Mouse (Mus musculus): ENCODE data around the gene Prkcz.

The Prkcz gene

DNA sequence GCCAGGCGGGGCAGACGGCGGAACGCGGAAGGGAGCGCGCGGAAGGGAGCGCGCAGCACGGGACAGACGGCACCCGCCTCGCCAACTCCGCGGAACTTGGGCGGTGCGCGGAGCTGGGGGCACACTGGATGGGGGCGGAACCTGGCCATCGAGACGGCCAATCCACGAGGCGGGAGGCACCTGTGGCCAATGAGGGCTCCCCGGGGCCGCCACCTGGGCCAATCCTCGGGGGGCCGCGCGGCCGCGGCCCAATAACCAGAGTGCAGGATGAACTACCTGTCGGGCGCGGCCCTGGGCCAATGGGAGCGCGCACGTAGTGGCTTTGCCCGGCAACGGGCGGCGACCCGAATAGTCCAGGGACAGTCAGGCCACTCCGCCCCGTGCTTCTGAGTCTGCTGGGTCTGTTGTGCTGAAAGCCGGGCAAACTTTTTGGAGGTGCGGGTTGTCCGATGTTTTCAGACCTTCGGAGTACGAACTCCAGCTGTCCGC lies at the start of gene Prkcz:
Gene Prkcz, minus strand, starts transcription at position 59 of the 489 bp plus-strand sequence.
- DNase-seq (ENCODE audit: low spot score in 2 of 2), result peak in 1 of 2 experiments; percentile 37

DNA sequence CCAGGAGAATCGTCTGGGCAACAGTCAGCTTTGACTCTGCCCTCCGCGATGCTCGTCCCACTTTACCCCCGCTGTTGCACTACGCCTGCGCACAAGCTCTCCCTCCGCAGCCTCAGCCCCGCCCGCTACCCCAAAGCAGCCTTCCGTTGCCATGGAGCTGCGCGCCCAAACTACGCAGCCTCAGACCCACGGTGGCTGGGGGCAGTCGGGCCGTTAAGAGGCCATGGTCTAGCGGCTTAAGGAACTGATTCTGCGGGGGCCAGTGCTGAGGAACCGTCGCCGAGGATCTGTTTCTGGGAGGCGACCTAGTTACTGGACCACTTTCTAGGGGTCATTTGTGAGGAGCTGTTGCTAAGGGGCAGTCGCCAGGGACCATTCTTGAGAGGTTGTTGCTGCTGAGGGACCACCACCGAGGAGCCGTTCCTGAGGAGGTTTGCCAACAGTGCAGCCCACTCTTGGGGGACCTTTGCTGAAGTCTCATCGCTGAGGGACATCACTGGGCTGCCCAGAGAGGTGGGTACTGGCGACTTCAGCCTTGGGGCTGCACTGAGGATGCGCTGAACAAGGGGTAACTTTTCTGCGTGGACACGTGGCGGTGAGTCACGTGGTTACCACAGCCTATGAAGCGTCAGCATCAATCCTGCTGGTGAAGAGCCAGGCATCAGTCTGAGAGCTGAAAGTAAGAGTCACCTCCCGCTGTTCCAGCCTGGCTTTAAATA lies 48.1 kb upstream of the Prkcz start, which contains the start of gene Cfap74:
Gene Cfap74, plus strand, starts transcription at position 133 of the 719 bp plus-strand sequence.
- DNase-seq (ENCODE audit: low spot score in 2 of 2), result peak; percentile 65 to 83

DNA sequence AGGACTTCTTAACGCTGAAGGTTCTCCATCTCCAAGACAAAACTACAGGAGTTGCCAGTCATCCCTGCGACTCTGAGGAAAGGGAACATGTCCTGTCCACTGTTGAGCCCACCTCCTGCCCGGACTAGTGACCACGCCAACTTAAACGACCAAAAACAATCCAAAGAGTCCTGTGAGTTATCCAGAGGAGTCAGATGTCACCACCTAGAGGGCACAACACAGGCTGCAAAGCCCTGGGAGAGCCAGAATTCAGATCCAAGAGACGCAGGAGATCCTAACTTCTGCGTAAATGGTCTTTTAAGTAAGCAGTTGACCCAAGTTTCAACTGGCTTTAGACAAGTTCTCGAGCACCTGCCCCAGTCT lies 47.5 kb upstream of the Prkcz start:
- DNase-seq (ENCODE audit: low spot score in 2 of 2), result no peak

DNA sequence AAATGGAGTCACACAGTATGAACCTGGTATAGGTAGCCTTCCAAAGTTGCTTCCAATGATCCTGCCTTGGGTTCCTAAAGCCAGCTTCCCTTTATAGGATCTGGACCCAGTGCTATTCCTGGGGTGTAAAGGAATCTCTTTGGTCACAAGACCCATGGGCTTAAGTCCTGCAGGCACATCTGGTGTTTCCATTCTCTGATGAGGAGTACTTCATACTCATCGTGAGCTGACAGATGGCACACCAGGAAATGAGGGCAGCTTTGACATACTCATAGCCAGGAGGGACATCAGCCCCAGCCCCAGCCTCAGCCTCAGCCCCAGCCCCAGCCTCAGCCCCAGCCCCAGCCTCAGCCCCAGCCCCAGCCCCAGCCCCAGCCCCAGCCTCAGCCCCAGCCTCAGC lies 41.3 kb upstream of the Prkcz start:
- no peak for DNase-seq (ENCODE audit: low spot score in 2 of 2)

DNA sequence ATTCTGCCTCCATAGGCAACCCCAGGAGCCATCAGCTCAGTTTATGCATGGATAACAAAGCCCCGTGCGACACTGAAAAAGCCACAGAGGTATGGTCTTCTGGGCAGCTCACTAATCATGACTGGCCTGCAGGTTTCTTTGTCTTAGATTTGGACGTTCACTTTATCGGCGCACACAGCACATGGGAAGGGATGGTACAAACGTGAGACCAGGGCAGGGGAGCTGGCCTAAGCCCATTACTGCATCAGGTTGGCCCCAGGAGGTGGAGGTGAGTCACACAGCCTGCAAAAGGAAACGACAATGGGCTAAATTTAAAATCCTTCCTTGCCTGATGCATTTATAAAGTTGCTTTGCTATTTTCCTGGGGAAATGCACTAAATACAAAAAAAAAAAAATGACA lies 40.0 kb upstream of the Prkcz start:
- DNase-seq (ENCODE audit: low spot score in 2 of 2), result no peak

DNA sequence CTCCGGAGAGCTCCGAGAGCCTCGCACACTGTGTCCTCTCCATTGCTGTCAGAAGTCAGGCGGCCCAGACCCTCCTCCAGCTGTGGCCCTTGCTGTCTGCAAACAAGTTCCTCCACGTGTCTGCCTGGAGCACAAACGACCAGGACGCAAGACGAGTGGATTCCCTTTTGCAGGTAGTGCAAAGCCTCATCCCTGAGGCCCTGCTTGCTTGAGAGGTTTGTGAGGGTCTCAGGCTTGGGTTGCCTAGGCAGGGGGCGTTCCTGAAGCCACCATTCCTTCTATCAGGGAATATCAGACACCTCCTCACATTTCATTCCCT lies 37.0 kb upstream of the Prkcz start:
- DNase-seq (ENCODE audit: low spot score in 2 of 2), result no peak

DNA sequence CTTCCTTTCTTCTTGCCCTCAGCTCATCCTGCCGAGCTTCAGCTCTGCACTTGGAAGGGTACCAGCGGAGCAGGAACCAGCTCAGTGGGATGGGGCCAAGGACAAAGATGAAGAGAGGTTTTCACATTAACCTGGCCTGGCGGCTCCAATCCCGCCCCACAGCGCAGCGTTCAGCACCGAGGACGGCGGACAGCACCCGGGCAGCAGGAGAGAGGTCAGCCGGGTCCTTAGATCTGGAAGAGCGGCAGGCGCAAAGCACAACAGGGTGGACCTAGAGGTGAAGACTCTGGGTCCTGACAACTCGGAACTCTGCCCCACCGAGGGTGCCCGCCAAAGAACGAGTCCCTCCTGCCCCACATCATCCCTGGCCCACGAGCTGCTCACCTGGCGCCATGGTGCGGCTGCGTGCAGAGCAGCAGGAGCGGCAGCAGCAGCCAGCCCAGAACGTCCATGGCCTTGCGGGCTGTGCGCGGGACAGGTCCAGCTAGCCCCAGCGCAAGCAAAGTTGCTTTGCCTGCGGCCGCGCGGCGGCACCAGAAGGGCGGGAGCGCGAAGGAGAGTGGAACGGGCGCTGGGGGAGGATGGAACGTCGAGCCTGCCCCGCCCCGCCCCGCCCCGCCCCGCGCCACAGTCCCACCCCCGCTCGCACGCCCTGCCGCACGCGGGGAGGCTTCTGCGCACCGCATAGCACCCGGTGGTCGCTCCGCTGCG lies 36.5 kb upstream of the Prkcz start, which contains the start of gene Gabrd:
Gene Gabrd, minus strand, starts transcription at position 602 of the 711 bp plus-strand sequence.
- DNase-seq (ENCODE audit: low spot score in 2 of 2), result peak in 1 of 2 experiments; percentile 23

DNA sequence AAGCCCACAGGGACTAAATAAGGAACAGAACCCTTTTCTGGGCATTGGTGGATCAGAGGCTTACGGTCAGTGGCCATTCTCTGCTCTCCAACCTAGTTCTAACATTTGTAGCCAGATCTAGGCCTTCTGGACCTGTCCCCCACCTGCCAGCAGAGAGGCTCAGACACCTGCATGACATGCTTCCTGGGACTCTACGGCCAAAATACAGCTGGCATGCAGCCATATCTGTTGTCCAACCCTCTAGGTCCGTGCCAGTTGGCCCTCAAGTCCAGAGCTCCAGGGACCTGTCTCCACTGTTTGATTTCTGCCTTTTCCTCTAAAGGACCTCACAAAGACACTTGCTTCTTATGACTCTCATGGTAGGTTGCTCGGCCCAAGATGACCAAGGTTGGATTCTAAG lies 35.6 kb upstream of the Prkcz start:
- DNase-seq (ENCODE audit: low spot score in 2 of 2), result no peak

DNA sequence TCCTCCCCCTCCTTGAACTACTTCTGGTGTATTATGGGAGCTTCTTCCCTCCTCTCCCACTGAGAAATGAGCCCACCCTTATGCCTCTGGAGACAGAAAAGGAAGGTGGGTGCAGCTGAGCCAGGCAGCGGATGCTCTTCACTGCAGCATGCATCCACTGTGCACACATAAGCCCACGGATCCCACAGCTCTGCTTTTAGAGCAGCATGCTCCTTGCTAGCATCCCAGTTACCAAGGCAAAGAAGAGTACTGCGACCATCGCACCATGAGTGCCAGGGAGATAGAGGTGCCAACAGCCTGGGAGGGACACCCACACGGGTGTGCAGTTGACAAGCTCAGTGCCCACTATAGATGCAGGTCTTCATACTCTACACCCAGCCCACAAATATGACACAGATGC lies 34.3 kb upstream of the Prkcz start:
- DNase-seq (ENCODE audit: low spot score in 2 of 2), result peak in 1 of 2 experiments; percentile 62

DNA sequence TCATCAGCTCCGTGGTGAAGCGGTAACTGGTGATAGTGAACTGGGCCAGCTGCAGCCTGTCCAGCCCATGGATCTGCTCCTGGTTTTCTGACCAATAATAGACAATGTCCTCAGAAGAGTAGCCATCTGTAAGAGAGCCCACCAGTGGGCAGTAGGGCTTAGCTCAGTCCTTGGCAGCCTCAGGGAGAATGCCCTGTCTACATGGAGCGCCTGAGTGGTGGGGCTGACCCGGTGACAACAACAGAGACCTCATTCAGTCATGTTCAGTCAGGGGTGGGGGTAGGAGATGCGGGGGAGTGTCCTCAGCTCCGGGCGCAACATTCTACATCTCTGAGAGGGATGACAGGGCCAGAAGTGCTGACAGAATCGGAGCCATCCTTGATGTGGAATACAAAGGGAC lies 26.0 kb upstream of the Prkcz start:
- no peak for DNase-seq (ENCODE audit: low spot score in 2 of 2)

DNA sequence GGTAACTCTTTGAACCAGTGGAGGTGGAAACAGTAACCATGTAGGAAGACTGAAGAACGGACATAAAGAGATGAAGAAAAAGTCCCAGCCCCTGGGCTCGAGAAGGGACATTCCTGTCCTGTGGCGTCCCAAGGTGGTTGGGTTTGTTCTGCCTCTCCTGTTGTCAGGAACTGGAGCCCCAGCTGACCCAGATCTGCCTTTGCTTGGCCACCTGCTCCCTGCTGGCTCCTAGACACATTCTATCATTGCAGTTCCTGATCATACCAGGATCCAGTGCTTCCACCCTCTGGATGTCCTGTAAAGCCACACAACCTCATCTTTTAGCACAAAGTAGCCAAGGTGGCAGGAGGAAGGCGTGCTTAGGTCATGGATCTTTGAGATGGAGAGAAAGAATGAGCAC lies 22.2 kb upstream of the Prkcz start:
- DNase-seq (ENCODE audit: low spot score in 2 of 2), result no peak

DNA sequence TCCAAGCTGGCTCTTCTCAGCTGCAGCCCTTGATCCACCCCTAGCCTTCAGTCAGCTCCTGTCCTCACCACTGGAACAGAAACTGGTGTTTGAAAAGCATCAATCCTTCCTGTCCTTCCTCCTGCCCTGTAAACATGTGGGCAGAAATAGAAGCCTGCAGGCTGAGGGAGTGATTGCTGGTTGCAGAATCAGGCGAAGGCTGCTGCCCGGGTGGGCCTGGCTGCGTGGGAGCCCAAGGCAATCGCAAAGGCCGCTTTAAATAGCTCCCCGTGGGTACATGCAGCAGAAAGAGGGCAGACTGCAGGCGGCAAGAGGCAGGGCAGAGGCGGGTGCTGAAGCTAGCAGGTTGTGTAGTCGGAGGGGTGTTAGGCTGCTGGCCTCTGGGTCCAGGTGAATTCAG lies 21.6 kb upstream of the Prkcz start:
- DNase-seq (ENCODE audit: low spot score in 2 of 2), result no peak

DNA sequence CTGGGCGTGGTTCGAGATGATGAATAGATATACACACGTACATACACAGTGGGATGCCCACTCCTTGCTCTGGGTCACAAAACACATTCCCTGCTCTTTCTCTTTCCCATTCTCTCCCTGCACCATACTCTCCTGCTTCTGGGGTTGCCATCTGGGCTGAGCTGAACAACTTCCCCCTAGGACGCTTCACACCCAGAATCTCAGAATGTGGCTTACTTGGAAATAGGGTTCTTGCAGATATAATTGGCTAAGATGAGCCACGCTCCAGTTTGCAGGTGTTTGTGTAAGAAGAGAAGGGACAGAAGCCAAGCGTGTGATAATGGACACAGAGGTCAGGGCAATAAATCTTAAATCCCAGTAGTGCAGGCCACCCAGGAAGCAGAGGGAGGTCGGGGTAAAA lies 20.8 kb upstream of the Prkcz start:
- DNase-seq (ENCODE audit: low spot score in 2 of 2), result no peak

DNA sequence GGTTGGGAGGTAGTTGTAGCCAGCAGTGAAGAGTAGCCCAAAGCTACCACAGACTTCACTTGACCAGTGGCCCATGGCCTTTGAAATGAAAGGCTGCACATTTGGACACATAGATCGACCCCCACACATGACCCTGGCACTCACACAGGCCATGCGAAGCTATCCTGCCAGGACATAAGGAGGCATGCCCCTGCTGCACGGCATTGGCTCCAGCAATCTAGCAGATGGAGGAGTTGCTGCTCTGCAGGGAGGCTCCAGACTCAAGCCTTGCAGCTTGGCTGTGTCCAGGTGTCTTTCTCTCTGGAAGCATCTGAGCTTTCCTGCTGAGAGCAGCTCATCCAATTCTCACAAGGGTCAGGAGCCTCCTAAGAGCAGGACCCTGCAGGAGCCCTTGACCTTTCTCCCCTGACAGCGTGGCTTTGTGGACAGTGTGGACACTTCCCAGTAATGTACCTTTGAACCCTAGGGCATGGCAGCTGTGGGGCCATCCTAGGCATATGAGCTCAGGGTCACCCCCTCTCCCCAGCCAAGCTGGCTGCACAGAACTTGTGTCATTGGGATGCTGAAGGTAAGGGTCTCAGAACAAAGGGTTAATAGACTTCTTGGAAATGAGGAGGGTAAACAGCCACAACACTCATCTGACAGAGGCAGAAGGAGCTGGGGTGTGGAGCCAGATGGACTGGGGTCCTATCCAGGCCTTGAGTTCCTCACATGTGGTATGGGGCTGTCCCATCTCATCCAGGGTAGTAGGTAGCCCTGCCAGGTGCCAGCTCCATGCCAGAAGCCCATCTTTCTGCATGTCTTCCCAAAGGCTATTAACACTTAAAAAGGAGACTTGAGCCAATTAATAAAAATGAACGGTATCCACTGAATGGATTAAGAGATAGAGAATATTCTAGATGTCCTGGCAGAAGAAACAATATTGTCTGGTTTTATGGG lies 10.9 kb upstream of the Prkcz start:
- DNase-seq (ENCODE audit: low spot score in 2 of 2), result no peak

DNA sequence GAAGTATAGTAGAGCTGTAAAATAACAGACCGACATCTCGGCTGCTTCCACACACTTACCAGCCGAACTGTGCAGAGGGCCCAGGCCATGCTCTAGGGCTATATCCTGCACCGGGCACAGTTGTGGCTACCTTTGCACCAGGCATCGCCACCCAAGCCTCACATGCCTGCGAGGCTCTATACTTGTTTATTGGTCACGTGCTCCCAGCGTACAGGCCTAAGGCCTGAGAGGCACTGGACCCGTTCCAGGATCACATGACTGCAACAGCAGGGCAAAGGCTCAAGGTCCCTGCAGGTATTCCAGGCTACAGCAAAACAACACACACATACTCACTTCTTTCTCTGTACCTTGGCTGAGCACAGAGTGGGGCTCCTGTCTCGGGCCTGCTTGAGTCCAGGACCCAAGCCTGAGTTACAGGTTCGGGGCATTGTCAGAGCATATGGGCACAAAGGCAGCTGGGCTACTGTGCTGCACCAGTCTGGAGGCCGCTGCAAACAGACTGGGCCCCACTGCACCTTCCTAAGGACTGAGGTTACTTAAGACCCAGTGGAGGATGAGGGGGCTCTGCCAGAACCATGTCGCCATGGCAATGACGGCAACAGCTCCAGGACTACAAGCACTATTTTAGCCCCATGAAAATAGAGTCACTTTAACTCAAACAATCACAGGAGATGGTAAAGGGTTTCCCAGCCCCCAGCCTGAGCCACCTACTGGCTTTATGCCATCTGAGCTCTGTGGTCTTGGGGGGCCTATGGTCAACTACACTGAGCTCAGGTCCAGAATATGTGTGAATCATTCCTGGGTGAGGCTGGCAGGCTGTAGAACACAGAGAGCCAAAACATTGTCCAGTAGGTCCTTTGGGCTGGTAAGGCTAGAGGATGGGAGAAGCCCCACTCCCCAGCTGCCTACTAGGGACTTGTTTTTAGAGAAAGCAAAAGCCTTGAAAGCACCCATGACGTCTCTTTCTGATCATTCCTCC lies 9.9 kb upstream of the Prkcz start:
- no peak for DNase-seq (ENCODE audit: low spot score in 2 of 2)

DNA sequence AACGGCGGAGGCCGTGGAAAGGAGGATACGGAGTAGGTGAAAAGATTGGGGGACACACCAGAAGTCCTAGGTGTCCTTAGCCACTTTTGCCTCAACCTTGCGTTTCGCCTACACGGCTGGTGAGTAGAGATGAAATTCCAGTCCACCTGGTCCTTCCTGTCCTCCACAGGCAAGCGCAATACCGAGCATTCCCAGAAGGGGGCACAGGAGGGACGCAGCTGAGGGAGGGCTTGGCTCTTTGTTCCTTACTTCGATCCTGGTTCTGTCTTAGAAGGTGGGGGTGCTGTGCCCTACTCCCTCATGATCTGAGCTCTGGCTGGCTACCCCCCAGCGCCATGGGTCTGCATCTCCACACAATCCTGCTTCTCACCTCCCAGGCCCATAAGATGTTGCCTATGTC lies 7.5 kb upstream of the Prkcz start:
- DNase-seq (ENCODE audit: low spot score in 2 of 2), result peak in 1 of 2 experiments; percentile 75

DNA sequence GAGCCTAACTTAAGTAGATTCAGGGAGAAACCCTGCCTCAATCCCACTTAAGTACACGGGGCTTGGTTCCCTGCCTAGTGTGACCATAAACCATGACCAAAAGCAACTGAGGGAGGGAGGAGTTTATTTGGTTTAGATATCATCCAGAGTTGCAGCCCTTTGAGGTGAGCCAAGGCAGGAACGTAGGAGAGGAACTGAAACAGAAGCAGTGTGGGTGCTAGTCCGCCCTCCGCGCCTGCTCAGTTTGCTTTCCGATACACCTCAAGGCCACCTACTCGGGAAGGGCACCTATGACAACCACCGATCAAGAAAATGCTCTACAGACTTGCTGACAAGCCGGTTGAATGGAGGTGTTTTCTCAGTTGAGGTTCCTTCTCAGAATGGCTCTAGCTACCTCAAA lies 6.6 kb upstream of the Prkcz start:
- DNase-seq (ENCODE audit: low spot score in 2 of 2), result no peak

DNA sequence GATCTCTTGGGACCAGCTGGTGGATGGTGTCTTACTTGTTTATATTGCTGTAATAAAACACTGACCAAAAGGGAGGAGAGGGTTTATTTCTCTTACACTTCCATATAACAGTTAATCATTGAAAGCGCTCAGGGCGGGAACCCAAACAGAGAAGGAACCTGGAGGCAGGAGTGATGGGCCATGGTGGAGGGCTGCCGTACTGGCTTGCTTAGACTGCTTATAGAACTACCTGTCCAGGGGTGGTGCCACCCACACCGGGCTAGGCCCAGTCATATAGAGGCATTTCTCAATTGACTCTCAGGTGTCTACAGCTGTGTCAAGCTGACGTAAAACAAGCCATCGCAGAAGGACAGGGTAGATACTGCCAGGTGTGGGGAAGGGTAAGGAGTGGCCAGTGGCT lies 5.6 kb upstream of the Prkcz start:
- DNase-seq (ENCODE audit: low spot score in 2 of 2), result no peak

DNA sequence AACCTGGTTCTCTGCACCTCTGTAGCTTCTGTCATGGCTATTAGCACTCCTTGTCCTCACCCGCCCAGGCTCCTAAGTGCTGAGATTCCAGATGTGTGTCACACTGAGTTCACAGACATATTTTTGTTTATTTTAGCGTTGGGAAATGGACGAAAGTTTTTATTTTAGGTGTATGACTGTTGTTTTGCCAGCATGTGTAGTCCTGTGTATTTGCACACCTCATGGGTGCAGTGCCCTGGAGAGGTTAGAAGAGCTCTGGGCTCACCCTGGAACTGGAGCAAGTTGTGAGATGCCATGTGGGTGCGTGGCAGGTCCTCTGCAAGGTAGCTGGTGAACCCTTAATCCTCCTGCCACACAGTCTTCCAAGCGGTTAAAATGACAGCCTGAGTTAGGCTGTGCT lies 1.3 kb upstream of the Prkcz start:
- no peak for DNase-seq (ENCODE audit: low spot score in 2 of 2)

DNA sequence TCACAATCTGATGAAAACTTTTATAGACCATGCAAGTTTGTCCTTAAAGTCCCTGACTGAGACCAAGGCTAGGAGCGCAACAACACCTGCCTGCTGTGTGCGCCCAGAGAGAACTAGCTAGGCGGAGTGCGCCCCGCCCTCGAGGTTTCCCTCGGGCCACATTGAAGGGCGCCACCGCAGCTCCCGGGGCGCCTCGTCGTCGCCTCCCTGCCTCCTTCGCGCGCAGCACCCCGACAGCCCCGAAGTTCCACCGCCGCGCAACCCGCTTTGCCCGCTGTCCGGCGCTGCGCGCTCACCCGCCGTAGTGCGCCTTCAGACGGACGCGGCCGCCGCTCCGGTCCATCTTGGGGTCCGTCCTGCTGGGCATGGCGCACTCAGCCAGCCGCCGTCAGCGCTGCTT lies 305 bp downstream of the Prkcz start:
- DNase-seq (ENCODE audit: low spot score in 2 of 2), result no peak
